Mouse (Mus musculus): ENCODE measurements around the gene Ccdc175.

The Ccdc175 gene

DNA sequence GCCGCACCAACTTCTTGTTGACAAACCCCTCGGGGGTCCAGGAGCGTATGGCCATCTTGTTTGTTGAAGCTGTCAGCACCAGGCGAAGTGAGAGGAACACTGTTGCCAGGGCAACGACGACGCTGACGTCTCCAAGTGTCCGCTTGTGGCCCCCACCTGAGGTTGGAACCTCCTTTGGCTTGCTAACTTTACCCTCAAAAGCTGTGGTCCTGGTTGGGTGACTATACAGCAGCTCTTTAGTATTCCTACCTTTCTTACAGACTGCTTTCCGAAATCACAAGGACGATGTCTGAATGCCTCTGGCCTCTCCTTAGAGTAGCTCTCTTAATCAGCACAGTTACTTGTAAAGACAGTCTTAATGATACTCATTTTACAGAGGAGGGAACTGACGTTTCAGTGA, at the start of gene Ccdc175:
Ccdc175 (minus strand) TSS at position 101 of the 400 bp plus-strand sequence.
- in situ Hi-C loops (cut with MboI; ENCODE audit: low sequenced_read_pairs): no loop called here

DNA sequence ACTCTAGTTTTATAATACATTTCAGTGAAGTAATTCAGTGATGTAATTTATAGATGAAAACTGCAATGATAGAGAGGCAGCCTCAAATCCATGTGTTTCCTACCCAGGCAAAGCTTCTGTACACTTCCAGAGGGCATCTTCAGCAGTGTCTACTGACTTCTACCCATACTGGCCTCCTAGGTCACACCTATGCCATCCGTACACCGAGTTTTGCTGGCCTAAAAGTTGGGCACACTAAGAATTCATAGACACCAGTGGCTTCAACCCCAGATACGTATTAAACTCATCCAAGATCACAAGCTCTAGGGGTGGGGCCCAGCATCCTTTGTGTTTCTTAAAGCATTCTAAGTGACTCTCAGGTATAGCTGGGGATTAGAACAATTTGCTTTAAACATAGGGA, 49.3 kb upstream of the Ccdc175 start:
- in situ Hi-C loops (cut with MboI; ENCODE audit: low sequenced_read_pairs): no loop called here

GRCm38 (mm10) chr12:72232826-72233790, 48.3 kb upstream of the Ccdc175 start:
- in situ Hi-C loops (cut with MboI; ENCODE audit: low sequenced_read_pairs): no loop called here

DNA sequence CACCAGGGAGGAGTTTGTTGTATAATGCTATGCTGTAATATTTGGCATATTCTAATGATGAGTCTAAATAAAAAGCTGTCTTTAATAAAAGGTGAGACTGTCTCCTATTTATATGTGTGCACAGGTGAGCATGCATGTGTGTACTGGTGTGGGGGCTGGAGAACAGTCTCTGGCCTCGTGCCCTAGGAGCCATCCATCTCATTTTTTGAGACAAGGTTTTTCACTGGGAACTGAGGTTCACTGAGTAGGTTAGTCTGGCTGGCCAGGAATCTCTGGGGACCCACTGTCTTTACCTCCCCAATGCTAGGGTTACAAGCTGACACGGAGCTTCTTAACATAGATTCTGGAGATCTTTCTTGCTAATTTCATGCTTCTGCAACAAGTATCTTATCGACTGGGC, 47.3 kb upstream of the Ccdc175 start:
- in situ Hi-C loops (cut with MboI; ENCODE audit: low sequenced_read_pairs): no loop called here

- in situ Hi-C loops (cut with MboI; ENCODE audit: low sequenced_read_pairs): no loop called here
These were observed 44.8 kb upstream of the Ccdc175 start for GRCm38 (mm10) chr12:72229451-72230196.

DNA sequence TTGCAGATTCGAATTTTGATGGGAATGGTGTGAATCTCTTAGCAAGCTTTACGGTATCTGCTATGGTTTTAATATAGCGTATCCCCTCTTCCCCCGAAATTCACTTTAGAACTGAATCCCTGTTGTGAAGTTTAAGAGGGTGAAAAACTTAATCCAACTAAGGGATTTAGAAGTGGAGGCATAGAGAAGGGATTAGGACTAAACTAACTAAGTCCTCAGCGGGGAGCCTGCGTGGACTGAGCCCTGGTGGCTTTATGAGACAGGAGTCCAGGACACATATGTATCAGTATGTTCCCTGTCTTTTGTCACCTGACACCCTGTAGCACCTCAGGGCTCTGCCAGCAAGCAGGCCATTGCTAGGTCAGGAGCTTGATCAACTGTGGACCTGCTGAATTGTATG, 42.9 kb upstream of the Ccdc175 start:
- in situ Hi-C loops (cut with MboI; ENCODE audit: low sequenced_read_pairs): no loop called here

GRCm38 (mm10) chr12:72225371-72225770, 40.5 kb upstream of the Ccdc175 start:
- in situ Hi-C loops (cut with MboI; ENCODE audit: low sequenced_read_pairs): no loop called here

- in situ Hi-C loops (cut with MboI; ENCODE audit: low sequenced_read_pairs): no loop called here
These were observed 38.8 kb upstream of the Ccdc175 start for GRCm38 (mm10) chr12:72223557-72224102.

DNA sequence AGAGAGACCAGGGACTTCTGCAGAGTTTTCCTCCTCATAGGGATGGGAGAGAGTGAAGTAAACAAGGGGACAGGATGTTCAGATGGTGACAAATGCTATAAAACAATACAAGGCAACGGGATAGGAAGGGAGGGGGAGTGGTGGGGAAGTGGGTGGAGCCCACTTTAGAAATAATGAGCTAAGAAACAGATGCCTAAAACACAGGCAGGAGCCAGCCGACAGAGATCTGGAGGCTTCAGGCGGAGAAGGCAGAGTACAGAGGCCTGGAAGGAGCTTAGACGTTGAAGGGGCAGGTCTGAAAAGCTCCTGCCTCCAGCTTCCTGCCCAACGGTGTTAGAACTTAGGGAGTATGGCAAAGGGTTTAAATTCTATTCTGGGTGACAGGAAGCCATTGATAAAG, 28.7 kb upstream of the Ccdc175 start:
- in situ Hi-C loops (cut with MboI; ENCODE audit: low sequenced_read_pairs): no loop called here

- in situ Hi-C loops (cut with MboI; ENCODE audit: low sequenced_read_pairs): no loop called here
These were observed 16.0 kb upstream of the Ccdc175 start for GRCm38 (mm10) chr12:72200828-72201227.

- in situ Hi-C loops (cut with MboI; ENCODE audit: low sequenced_read_pairs): no loop called here
These were observed 13.2 kb upstream of the Ccdc175 start for GRCm38 (mm10) chr12:72197925-72198486.

GRCm38 (mm10) chr12:72197434-72197833, 12.6 kb upstream of the Ccdc175 start:
- in situ Hi-C loops (cut with MboI; ENCODE audit: low sequenced_read_pairs): no loop called here

GRCm38 (mm10) chr12:72179561-72179960, 5.3 kb downstream of the Ccdc175 start:
- in situ Hi-C loops (cut with MboI; ENCODE audit: low sequenced_read_pairs): no loop called here

GRCm38 (mm10) chr12:72178322-72178721, 6.5 kb downstream of the Ccdc175 start:
- in situ Hi-C loops (cut with MboI; ENCODE audit: low sequenced_read_pairs): no loop called here

DNA sequence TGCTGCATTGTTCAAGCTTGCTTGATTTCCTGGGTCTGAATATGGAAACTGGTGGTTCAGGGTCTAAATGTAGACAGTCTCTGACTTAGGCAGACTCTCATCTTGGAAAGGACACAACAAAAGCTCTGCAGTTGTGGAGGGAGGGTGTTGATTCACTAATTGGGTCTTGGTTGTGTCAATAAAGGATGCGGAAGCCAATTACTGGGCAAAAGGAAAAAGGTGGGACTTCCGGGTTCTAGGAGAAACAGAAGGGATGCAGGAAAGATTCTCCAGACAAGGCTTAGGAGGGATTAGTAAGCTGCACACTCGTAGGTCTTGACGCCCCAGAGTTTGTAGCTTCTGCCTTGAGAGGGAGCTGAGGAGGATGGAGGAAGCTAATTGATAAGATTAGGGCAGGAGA, 26.4 kb downstream of the Ccdc175 start:
- in situ Hi-C loops (cut with MboI; ENCODE audit: low sequenced_read_pairs): no loop called here

- in situ Hi-C loops (cut with MboI; ENCODE audit: low sequenced_read_pairs): no loop called here
These were observed 34.0 kb downstream of the Ccdc175 start for GRCm38 (mm10) chr12:72150786-72151185.

DNA sequence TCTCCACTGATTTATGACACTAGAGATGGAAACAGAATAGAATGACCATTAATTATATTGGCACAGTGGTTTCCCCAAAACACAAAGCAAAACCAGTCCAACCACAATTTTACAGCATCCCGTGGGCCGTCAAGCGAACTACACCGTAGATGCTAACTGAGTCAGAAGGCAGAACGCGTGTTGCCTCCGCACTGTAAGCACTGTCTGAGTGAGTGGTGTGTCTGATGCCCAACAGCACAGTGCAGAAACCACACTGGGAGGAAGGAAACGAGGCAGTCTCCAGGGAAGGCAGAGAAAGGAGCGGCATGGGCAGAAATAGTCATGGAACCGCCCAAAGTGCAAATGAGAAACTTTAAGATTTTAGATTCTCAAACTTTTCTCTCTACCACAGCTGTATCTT, 55.6 kb downstream of the Ccdc175 start:
- in situ Hi-C loops (cut with MboI; ENCODE audit: low sequenced_read_pairs): no loop called here

DNA sequence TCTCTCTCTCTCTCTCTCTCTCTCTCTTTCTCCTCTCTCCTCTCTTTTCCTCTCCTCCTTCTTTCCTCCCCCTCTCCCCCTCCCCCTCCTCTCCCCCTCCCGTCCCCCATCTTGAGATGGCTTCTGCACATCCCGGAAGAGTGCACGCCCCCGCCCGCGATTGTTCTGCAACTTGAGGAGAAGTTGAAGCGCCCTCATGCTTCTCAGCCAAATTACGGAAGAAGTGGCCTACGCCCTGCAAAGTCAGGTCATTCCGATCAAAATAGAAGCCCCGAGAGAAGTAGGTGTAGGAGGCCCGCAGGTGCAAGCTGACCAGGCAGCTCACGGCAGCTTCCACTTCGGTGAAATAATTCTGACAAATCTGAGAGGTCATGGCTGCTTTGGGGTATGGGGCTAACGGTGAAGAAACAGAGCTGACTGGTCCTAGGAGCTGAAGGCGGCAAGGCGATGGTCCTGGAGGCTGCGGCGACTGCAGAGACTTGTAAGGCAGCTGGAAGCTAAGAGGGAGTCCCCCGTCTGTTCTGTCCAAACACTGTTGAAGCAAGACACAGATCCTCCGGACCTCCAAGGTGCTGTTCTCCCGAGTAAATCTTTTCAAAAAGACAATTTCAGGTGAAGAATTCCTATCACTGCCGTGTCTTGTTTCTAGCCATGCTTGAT, 69.0 kb downstream of the Ccdc175 start:
- in situ Hi-C loops (cut with MboI; ENCODE audit: low sequenced_read_pairs): loop anchor here (25.0 kb wide), 1 partner anchor 296 kb away; the partner anchor contains the start of gene Rtn1

GRCm38 (mm10) chr12:72115126-72115525, 69.7 kb downstream of the Ccdc175 start:
- in situ Hi-C loops (cut with MboI; ENCODE audit: low sequenced_read_pairs): loop anchor here (25.0 kb wide), 1 partner anchor 297 kb away; the partner anchor contains the start of gene Rtn1

- in situ Hi-C loops (cut with MboI; ENCODE audit: low sequenced_read_pairs): loop anchor here (25.0 kb wide), 1 partner anchor 308 kb away; the partner anchor contains the start of gene Rtn1
These were observed 80.1 kb downstream of the Ccdc175 start for GRCm38 (mm10) chr12:72104525-72105281.

All from CH12F3 (cell line).